Mouse (Mus musculus) lung, postnatal 4 days (tissue): Measurements from ENCODE around the gene Pcbd1.
"Not testable (repeated sequence)": the region's sequence is repeated elsewhere in the genome, so short reads cannot be mapped to it uniquely, and the experiment has no call there.

Experiments used
- DNase-seq, 2 experiments: peaks; one replicate each; pipeline ENCODE4 v3.0.0; 2021

The Pcbd1 gene

DNA sequence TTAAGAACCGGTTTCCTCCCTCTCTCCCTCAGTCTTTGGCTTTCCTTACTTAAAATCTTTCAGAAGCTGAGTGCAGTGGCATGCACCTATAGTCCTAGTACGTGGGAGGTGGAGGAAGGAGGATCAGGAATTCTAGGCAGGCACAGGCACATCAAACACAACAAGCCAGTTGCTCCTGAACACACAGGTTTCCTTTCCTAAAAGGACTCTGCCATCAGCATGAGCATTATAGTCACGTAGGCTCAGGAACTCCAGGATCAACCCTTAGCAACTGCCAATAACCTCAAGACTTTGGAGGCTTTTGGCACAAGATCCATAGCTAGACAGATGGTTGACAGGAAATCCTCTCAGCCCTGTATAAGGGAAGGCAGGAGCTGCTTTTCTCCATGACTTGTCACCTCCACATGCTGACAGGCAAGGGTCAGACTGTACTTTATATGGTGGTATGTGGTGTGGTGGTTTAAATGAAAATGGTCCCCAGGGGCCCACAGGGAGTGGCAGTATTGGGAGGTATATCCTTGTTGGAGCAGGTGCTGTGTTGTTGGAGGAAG is 14.5 kb downstream of the Pcbd1 start:
- DNase-seq = no peak

DNA sequence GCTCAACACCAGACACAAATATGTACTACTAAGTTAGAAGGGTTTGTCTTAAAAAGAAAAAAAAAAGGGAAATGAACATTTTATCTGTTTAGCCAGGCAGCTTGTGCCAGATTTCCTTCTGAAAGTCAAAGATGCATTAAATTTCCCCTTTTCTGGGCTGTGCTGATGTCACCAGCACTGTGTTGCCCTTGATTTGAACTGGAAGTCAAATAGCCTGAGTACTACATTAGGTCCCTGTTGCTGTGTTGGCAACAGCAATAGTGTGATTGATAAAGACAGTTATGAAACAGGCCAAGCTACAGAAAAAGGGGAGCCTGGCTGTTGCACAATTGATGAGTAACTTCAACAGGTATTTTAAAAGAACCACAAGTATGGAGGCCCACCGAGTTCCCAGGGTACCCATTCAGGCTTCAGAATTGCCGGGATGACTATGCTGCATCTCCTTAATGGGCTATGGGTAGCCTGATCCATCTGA is 25.2 kb downstream of the Pcbd1 start:
- no peak for DNase-seq

DNA sequence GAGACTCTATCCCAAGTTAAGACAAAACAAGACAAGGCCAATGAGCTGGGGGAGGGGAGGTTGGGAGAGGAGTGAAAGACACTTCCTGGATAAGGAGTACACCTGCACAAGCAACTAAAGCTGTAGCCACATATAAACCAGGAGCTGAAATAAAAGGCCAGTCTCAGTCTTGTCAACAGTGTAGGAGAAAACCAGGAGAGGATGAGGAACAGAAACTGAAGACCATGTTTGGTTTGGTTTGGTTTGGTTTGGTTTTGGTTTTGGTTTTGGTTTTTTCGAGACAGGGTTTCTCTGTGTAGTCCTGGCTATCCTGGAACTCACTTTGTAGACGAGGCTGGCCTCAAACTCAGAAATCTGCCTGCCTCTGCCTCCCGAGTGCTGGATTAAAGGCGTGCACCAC is 32.6 kb downstream of the Pcbd1 start:
- not testable (repeated sequence) for DNase-seq

DNA sequence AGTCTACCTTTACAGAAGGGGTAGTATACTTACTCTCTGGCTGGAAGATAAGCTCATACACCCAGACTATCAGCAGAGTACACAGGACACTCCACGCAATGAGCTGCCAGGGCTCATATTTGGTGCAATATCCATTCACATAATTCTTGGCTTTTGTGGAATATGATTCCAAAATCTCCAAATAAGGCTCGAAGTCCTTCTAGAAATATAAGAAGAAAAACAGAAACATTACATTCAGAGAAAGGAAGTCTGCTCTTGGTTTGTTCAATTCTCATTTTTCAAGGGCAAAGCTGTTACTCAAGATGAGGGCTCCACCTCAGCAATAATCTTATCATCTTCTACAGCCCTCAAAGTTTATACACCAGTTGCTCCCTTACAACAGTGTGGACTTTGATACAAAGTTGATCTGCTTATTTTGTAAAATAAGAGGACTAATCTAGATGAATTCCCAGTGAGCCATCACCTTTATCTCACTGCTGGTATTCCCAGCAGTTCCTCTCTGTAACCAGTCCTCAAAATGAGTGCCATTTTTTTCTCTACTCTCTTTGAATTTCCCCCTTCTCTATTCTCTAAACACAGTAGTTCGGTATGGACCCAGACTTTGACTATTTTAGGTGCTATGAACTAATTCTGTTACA is 34.3 kb downstream of the Pcbd1 start:
- no peak for DNase-seq

DNA sequence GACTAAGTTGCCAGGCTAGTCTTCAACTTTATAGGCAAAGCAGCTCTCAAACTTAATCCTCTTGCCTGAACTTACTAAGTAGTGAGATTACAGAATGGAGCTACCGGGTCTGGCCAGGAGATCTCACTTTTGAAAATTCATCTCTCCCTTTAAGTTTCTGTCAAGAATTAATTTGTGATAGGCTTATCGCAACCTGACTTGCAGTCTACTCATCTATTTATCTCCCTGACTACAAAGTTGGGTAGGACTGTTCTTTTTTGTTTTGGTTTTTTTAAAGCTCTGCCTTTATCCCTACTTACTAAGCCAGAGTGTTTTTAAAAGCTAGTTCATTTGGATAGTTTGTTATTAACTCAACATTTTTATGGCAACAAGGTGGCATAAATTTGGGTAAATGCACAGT is 35.3 kb downstream of the Pcbd1 start:
- DNase-seq = no peak

DNA sequence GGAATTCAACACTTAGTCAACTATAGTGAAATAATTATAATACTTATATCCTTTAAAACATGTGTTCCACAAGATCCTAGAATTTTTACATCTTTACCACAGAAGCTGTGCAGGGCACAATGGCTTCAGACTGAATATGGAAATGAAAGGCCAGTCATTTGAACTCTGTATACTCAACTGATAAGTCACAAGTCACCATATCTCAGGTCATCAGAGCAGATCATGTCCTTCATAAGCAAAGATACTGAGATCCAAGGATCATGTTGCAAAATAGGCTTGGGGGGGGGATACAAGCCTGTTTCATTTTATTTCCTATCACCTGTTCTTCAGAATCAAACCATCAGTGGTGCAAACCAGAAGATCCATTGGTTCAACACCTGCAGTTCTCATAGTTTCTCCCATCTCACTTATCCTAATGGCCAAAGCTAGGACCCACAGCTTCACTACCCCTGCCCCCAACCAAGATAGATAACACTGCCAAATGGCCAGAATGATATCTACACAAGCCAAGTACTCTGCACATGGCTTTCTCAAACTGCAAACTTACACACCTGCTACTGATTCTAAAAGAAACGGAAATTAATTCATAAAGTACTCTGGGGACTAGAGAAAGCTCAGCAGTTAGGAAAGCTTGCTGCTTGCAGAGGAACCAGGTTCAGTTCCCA is 39.7 kb downstream of the Pcbd1 start:
- no peak for DNase-seq

DNA sequence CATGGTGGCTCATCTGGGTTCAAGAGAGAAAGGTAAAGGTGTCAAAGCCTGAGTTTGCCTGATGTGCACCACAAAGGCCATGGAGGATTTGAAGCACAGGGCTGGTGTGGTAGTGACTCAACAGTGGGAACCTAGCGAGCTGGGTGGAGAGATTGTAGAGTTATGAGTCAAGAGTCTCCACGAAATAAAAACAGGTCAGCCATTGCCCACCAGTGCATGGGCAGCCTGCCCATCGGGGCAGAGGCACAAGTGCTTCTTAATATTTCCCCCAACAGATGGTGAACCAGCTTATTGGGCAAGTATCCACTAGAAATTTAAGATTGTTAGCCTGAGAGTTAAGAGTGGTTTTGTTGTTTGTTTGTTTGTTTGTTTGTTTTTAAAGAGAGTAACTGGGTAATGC is 41.8 kb downstream of the Pcbd1 start:
- DNase-seq = no peak

DNA sequence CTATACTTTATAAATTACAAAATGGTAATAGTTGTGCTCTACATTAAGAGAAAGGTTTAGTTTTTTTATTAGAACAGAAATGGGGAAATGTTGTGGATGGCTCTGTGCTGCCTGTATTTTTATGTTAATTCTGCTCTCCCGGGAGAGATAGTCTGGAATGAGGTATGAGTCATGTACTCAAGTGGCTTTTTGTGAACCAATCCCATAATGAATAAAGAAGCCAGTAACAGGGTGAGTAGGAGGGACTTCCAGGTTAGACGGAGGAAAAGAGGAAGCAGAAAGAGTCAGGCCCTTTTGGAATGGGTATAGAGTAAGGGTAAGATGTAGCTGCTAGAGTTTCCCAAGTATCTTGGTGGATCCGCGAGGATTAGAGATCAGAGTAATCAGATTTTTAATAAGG is 44.9 kb downstream of the Pcbd1 start:
- DNase-seq = no peak

DNA sequence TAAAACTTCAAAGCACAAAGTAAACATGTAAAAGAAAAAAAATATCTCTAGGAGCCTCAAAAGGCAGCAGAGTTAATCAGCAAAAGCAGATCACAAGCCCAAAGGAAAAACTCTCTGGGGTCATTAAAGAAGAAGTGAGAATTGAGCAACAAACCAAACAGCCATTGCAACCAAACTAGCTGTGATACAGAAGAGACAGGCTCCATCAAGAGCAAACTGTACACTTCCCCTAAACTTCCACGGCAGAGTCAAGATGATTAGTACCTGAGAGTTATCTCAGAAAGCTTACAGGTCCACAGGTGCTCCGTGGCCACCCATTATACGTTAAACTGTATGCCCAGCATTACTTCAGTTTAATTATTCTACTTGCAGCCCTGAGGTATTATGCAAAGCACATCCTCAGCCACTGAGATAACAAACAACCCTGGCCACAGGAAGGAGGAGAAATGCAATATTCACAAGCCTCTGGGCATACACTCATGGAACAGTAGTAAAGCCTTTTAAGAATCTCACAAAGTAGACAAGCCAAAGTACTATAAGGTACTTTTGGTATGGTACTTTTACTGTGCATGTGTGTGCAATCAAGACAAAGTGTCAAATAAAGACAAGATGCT is 46.2 kb downstream of the Pcbd1 start:
- no peak for DNase-seq

DNA sequence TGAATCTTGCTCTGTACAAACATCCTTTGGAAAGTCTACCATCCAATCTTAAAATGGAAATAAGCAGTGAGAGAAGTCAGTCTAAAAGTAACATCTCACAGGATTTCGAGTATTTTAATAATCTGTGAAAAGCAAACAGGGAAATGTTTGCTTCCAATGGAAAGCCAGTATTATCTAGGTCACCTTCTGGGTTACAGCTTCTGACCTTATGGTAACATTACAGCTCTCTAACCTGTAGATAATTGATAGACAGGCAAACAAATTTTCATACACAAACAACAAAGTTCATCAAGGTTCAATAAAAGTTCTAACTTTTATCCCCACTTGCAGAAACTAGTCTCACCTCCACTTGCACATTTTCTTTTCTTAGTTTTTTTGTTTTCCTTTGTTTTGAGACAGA is 48.4 kb downstream of the Pcbd1 start:
- no peak for DNase-seq

DNA sequence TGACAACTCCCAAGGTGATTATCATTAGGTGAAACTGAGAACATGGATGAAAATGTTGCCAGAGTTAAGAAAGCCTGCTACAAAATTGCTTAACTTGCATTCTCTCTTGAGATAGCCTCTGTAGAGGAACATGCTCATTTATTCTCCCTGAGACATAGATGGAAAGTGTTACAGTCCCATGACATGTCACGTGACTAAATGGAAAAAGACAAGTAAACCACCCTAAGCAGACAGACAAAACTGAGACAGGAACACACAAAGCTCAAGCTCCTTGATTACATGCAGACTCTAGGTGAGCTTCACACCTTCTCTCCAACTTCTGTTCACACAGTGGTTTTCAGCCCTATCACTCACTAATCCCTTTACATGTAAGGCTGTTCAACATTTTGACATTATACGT is 54.2 kb downstream of the Pcbd1 start:
- DNase-seq = no peak
